Mouse (Mus musculus) thymus, adult 2 months (tissue): ENCODE measurements around the gene Cdh23. TPM values are rescaled to one million over a fixed set of nuclear protein-coding genes. Genes with fewer than 3 reads are reported as not detected.

Source experiments
- DNase-seq: peaks from one replicate; pipeline ENCODE4 v3.0.0; 2021
- H3K27ac ChIP-seq: fragments of 200-500 bp; 2 replicates; pipeline ENCODE4 v1.5.1; 2012; ENCODE audit warnings: low read length, control low read depth; ENCODE audit not compliant: control insufficient read depth, insufficient read depth
- H3K27me3 ChIP-seq: fragments of 200-500 bp; 2 replicates; pipeline ENCODE4 v1.6.1; 2012; ENCODE audit warnings: mild to moderate bottlenecking, low read length, moderate library complexity, mixed read lengths; ENCODE audit not compliant: control insufficient read depth, insufficient read depth
- H3K36me3 ChIP-seq: fragments of 200-500 bp; 2 replicates; pipeline ENCODE4 v1.6.1; 2012; ENCODE audit warnings: mild to moderate bottlenecking, low read length, moderate library complexity; ENCODE audit not compliant: control insufficient read depth, insufficient read depth
- H3K4me1 ChIP-seq: fragments of 200-500 bp; replicated peaks from 2 replicates; pipeline ENCODE4 v1.6.1; 2012; ENCODE audit warnings: low read length; ENCODE audit not compliant: control insufficient read depth, insufficient read depth
- H3K4me3 ChIP-seq: fragments of 200-500 bp; 2 replicates; pipeline ENCODE4 v1.5.1; 2012; ENCODE audit warnings: mild to moderate bottlenecking, low read length, control low read depth, moderate library complexity; ENCODE audit not compliant: control insufficient read depth, insufficient read depth
- CTCF ChIP-seq: fragments of 200-500 bp; IDR thresholded peaks from 2 replicates; pipeline ENCODE4 v1.5.1; 2012; ENCODE audit warnings: mild to moderate bottlenecking, control low read depth, low read length, moderate library complexity, borderline replicate concordance; ENCODE audit not compliant: control insufficient read depth, poor library complexity, insufficient read depth; ENCODE audit errors: extremely low read depth
- POLR2A ChIP-seq: fragments of 200-500 bp; IDR thresholded peaks from 2 replicates; pipeline ENCODE4 v1.6.1; 2012; ENCODE audit warnings: mild to moderate bottlenecking, low read length, control low read depth, moderate library complexity; ENCODE audit not compliant: control insufficient read depth, poor library complexity, insufficient read depth; ENCODE audit errors: extremely low read depth
- WGBS: fragments of 180-500 bp; shearing (Covaris S2); methylation state at CpG from one replicate; pipeline ENCODE4 v1.1.7; 2018; 5-methylcytosine and 5-hydroxymethylcytosine counted together
- polyA plus RNA-seq: library from polyadenylated mRNA; depleted of rRNA; stranded (reverse); fragments of >200 nt; gene quantifications from 2 replicates; pipeline ENCODE4 v1.2.3, GENCODE M21; 2012

The Cdh23 gene
- polyA plus RNA-seq, 1 experiment, result 3.5 TPM

- 91% methylated on average over 5 of the region's 5 CpGs for WGBS
- H3K4me3 ChIP-seq, result no peak overlapping the region
- no peak overlapping the region for H3K27ac ChIP-seq
- DNase-seq, result no peak
- no peaks in the 10 kb centered on the region for H3K36me3 ChIP-seq
- peaks cover 5% of the 10 kb centered on the region for H3K4me1 ChIP-seq
- TF ChIP-seq POLR2A (no peak), CTCF (no peak)
- H3K27me3 ChIP-seq, result no peaks in the 10 kb centered on the region
Observed at GRCm38 (mm10) chr10:60731742-60732141, 35.5 kb upstream of the Cdh23 start.

- Histone ChIP-seq H3K36me3 (peaks cover 4% of the 10 kb centered on the region; the same call in 1 of the 2 replicates), H3K4me1 (no peaks in the 10 kb centered on the region), H3K4me3 (no peak overlapping the region), H3K27me3 (no peaks in the 10 kb centered on the region), H3K27ac (no peak overlapping the region)
- DNase-seq, result no peak
- 92% methylated on average over 5 of the region's 5 CpGs for WGBS
- TF ChIP-seq CTCF (no peak), POLR2A (no peak)
Observed at GRCm38 (mm10) chr10:60727301-60727700, 31.0 kb upstream of the Cdh23 start.

GRCm38 (mm10) chr10:60726896-60727295 lies 30.6 kb upstream of the Cdh23 start:
- H3K27me3 ChIP-seq, result no peaks in the 10 kb centered on the region
- H3K36me3 ChIP-seq, result peaks cover 4% of the 10 kb centered on the region; the same call in 1 of the 2 replicates
- TF ChIP-seq POLR2A (no peak), CTCF (no peak)
- H3K4me3 ChIP-seq, result no peak overlapping the region
- WGBS, result 97% methylated on average over 3 of the region's 3 CpGs
- H3K4me1 ChIP-seq, result peaks cover under 1% of the 10 kb centered on the region
- no peak for DNase-seq
- no peak overlapping the region for H3K27ac ChIP-seq

GRCm38 (mm10) chr10:60724496-60724895 lies 28.2 kb upstream of the Cdh23 start:
- H3K27me3 ChIP-seq, result no peaks in the 10 kb centered on the region
- H3K27ac ChIP-seq, result no peak overlapping the region
- no peak overlapping the region for H3K4me3 ChIP-seq
- H3K36me3 ChIP-seq, result peaks cover 4% of the 10 kb centered on the region; the same call in 1 of the 2 replicates
- H3K4me1 ChIP-seq, result peaks cover 3% of the 10 kb centered on the region
- 97% methylated on average over 6 of the region's 6 CpGs for WGBS
- TF ChIP-seq POLR2A, result no peak
- TF ChIP-seq CTCF, result no peak
- DNase-seq, result no peak

GRCm38 (mm10) chr10:60723345-60723744 lies 27.1 kb upstream of the Cdh23 start:
- no peaks in the 10 kb centered on the region for H3K27me3 ChIP-seq
- no peak for DNase-seq
- H3K36me3 ChIP-seq, result peaks cover 4% of the 10 kb centered on the region; the same call in 1 of the 2 replicates
- TF ChIP-seq CTCF (peak; percentile 52; the same call in 1 of the 2 replicates), POLR2A (no peak)
- H3K27ac ChIP-seq, result no peak overlapping the region
- no peak overlapping the region for H3K4me3 ChIP-seq
- WGBS, result 47% methylated on average over 1 of the region's 1 CpGs
- peaks cover 3% of the 10 kb centered on the region for H3K4me1 ChIP-seq

- 14% methylated on average over 12 of the region's 12 CpGs for WGBS
Observed at GRCm38 (mm10) chr10:60721640-60722039, 25.4 kb upstream of the Cdh23 start.

GRCm38 (mm10) chr10:60720461-60720860 lies 24.2 kb upstream of the Cdh23 start:
- H3K4me3 ChIP-seq, result no peak overlapping the region
- H3K36me3 ChIP-seq, result peaks cover 11% of the 10 kb centered on the region
- peaks cover 3% of the 10 kb centered on the region for H3K4me1 ChIP-seq
- DNase-seq, result no peak
- no peaks in the 10 kb centered on the region for H3K27me3 ChIP-seq
- no peak overlapping the region for H3K27ac ChIP-seq
- WGBS, result 93% methylated on average over 5 of the region's 5 CpGs
- TF ChIP-seq POLR2A (no peak), CTCF (no peak)

More at GRCm38 (mm10) chr10:60721640-60722039, 25.4 kb upstream of the Cdh23 start:
- Histone ChIP-seq H3K4me3 (no peak overlapping the region), H3K27ac (no peak overlapping the region), H3K27me3 (no peaks in the 10 kb centered on the region), H3K4me1 (peaks cover 3% of the 10 kb centered on the region), H3K36me3 (peaks cover 4% of the 10 kb centered on the region; the same call in 1 of the 2 replicates)
- TF ChIP-seq CTCF (no peak), POLR2A (no peak)
- DNase-seq, result no peak
